Mouse (Mus musculus) midbrain, postnatal 0 days (tissue): ENCODE results near the gene Trim66. TPM values are rescaled to one million over a fixed set of nuclear protein-coding genes. Genes with fewer than 3 reads are reported as not detected.
A peak's percentile ranks its signal among the peaks of the same experiment; 100 is the strongest.

Experiments
- ATAC-seq: fragments of 200-750 bp; cut with Nextera tagmentation; 2 replicates; pipeline ENCODE4 v1.8.0; 2017; ENCODE audit warnings: moderate number of reproducible peaks, mild to moderate bottlenecking, moderate TSS enrichment, moderate library complexity; ENCODE audit not compliant: low FRiP score
- DNase-seq: peaks from one replicate; pipeline ENCODE4 v3.0.0-alpha.2; 2015; ENCODE audit warnings: low spot score
- H3K27ac ChIP-seq: fragments of 300-500 bp; sonication (generic); 2 replicates; pipeline ENCODE4 v1.5.1; 2014; ENCODE audit warnings: low read depth, mild to moderate bottlenecking, low read length, mixed read lengths
- H3K27me3 ChIP-seq: fragments of 300-500 bp; sonication (generic); 2 replicates; pipeline ENCODE4 v1.6.1; 2014; ENCODE audit warnings: low read length, control low read depth, mixed read lengths; ENCODE audit not compliant: insufficient read depth
- H3K36me3 ChIP-seq: fragments of 300-500 bp; sonication (generic); 2 replicates; pipeline ENCODE4 v1.6.1; 2014; ENCODE audit warnings: low read length, control low read depth, mixed read lengths; ENCODE audit not compliant: insufficient read depth
- H3K4me1 ChIP-seq: fragments of 300-500 bp; sonication (generic); 2 replicates; pipeline ENCODE4 v1.6.1; 2014; ENCODE audit warnings: mild to moderate bottlenecking, control low read depth, antibody characterized with exemption, low read length, mixed read lengths; ENCODE audit not compliant: insufficient read depth
- H3K4me2 ChIP-seq: fragments of 300-500 bp; sonication (generic); 2 replicates; pipeline ENCODE4 v1.6.1; 2014; ENCODE audit warnings: low read depth, mild to moderate bottlenecking, low read length, mixed read lengths; ENCODE audit not compliant: poor library complexity, severe bottlenecking
- H3K4me3 ChIP-seq: fragments of 300-500 bp; sonication (generic); 2 replicates; pipeline ENCODE4 v1.5.1; 2014; ENCODE audit warnings: low read depth, mild to moderate bottlenecking, low read length, moderate library complexity
- H3K9ac ChIP-seq: fragments of 300-500 bp; sonication (generic); replicated peaks from 2 replicates; pipeline ENCODE4 v1.6.1; 2014; ENCODE audit warnings: mild to moderate bottlenecking, low read length, moderate library complexity, mixed read lengths; ENCODE audit not compliant: poor library complexity, severe bottlenecking
- H3K9me3 ChIP-seq: fragments of 300-500 bp; sonication (generic); 2 replicates; pipeline ENCODE4 v1.6.1; 2016; ENCODE audit warnings: low read length, control low read depth
- CTCF ChIP-seq: IDR thresholded peaks from 2 replicates; pipeline ENCODE4 v1.5.1; 2016; ENCODE audit warnings: antibody characterized with exemption, mild to moderate bottlenecking
- WGBS: fragments of 180-500 bp; shearing (Covaris S2); extraction: QIAGEN DNeasy Blood & Tissue Kit; methylation state at CpG from one replicate; pipeline ENCODE4 v1.1.7; 2014; 5-methylcytosine and 5-hydroxymethylcytosine counted together
- polyA plus RNA-seq: library from polyadenylated mRNA; unstranded; fragments of >200 nt; fragmentation: Nextera tagmentation; extraction: Ambion mirVana; gene quantifications from 2 replicates; pipeline ENCODE4 v1.2.1, GENCODE M21; 2015
- total RNA-seq: library from RNA; depleted of rRNA; stranded (reverse); fragments of >200 nt; gene quantifications from 2 replicates; pipeline ENCODE4 v1.2.3, GENCODE M21; 2014

Gene Trim66
- total and polyA plus RNA-seq, 2 experiments from 2014 or later, result 1.9 to 9.1 TPM

GRCm38 (mm10) chr7:109524763-109525162 is 16.8 kb upstream of the Trim66 start:
- TF ChIP-seq CTCF, result no peak
- Histone ChIP-seq H3K4me2 (no peak overlapping the region), H3K9ac (no peak overlapping the region), H3K4me3 (no peak overlapping the region), H3K4me1 (0 out of 2 replicates have a peak, but pooled peaks cover 3% of the 10 kb centered on the region), H3K27ac (no peak overlapping the region), H3K27me3 (no peaks in the 10 kb centered on the region), H3K9me3 (no peaks in the 10 kb centered on the region), H3K36me3 (peaks cover 48% of the 10 kb centered on the region)
- 88% methylated on average over 3 of the region's 3 CpGs for WGBS
- DNase-seq, result no peak
- no peak for ATAC-seq

GRCm38 (mm10) chr7:109524442-109524744 is 16.5 kb upstream of the Trim66 start:
- Histone ChIP-seq H3K9ac (no peak overlapping the region; the same call in 1 of the 2 replicates), H3K27me3 (no peaks in the 10 kb centered on the region), H3K27ac (no peak overlapping the region), H3K9me3 (no peaks in the 10 kb centered on the region), H3K4me2 (no peak overlapping the region), H3K36me3 (peaks cover 48% of the 10 kb centered on the region), H3K4me1 (0 out of 2 replicates have a peak, but pooled peaks cover 3% of the 10 kb centered on the region), H3K4me3 (no peak overlapping the region)
- ATAC-seq (no peak), DNase-seq (no peak)
- no peak for TF ChIP-seq CTCF

- ATAC-seq (no peak), DNase-seq (peak; percentile 14)
- Histone ChIP-seq H3K9ac (no peak overlapping the region; the same call in 1 of the 2 replicates), H3K9me3 (no peaks in the 10 kb centered on the region), H3K4me3 (no peak overlapping the region), H3K4me2 (no peak overlapping the region), H3K27me3 (no peaks in the 10 kb centered on the region), H3K27ac (no peak overlapping the region), H3K36me3 (peaks cover 48% of the 10 kb centered on the region), H3K4me1 (0 out of 2 replicates have a peak, but pooled peaks cover 3% of the 10 kb centered on the region)
- no peak for TF ChIP-seq CTCF
- 64% methylated on average over 6 of the region's 6 CpGs for WGBS
Observed at GRCm38 (mm10) chr7:109523741-109524441, 16.0 kb upstream of the Trim66 start.

- Histone ChIP-seq H3K4me2 (no peak overlapping the region), H3K9ac (no peak overlapping the region), H3K4me3 (no peak overlapping the region), H3K27ac (no peak overlapping the region), H3K4me1 (0 out of 2 replicates have a peak, but pooled peaks cover 3% of the 10 kb centered on the region), H3K27me3 (no peaks in the 10 kb centered on the region), H3K9me3 (no peaks in the 10 kb centered on the region), H3K36me3 (peaks cover 48% of the 10 kb centered on the region)
- WGBS, result 76% methylated on average over 2 of the region's 2 CpGs
- no peak for DNase-seq
- ATAC-seq, result no peak
- TF ChIP-seq CTCF, result no peak
Observed at GRCm38 (mm10) chr7:109523304-109523703, 15.4 kb upstream of the Trim66 start.

GRCm38 (mm10) chr7:109522084-109522483 is 14.2 kb upstream of the Trim66 start:
- Histone ChIP-seq H3K36me3 (peaks cover 48% of the 10 kb centered on the region), H3K9ac (no peak overlapping the region), H3K4me1 (0 out of 2 replicates have a peak, but pooled peaks cover 7% of the 10 kb centered on the region), H3K4me3 (no peak overlapping the region), H3K4me2 (no peak overlapping the region), H3K27me3 (no peaks in the 10 kb centered on the region), H3K9me3 (no peaks in the 10 kb centered on the region), H3K27ac (no peak overlapping the region)
- TF ChIP-seq CTCF, result no peak
- no peak for DNase-seq
- no peak for ATAC-seq
- WGBS, result 75% methylated on average over 5 of the region's 5 CpGs

- Histone ChIP-seq H3K4me1 (0 out of 2 replicates have a peak, but pooled peaks cover 7% of the 10 kb centered on the region), H3K9ac (peak overlapping the region; percentile 96), H3K4me2 (peak overlapping the region; percentile 89), H3K27me3 (no peaks in the 10 kb centered on the region), H3K9me3 (no peaks in the 10 kb centered on the region), H3K27ac (0 out of 2 replicates have a peak overlapping the region, but pooled peaks have one; percentile 91), H3K36me3 (peaks cover 33% of the 10 kb centered on the region), H3K4me3 (peak overlapping the region; percentile 94)
- 4% methylated on average over 10 of the region's 10 CpGs for WGBS
- no peak for TF ChIP-seq CTCF
- DNase-seq, result no peak
- no peak for ATAC-seq
Observed at GRCm38 (mm10) chr7:109519936-109520335, 12.0 kb upstream of the Trim66 start.
